Mouse (Mus musculus): ENCODE data around the gene Rpl3l.

GRCm38 (mm10) chr17:24738238-24738637 lies 10.6 kb downstream of the Rpl3l start:
- TF ChIP-seq CTCF (IDR thresholded peaks at IDR 0.05; ENCODE audit: control insufficient read depth, insufficient read depth, insufficient replicate concordance, low read depth, low read length) (no peak), POLR2A (IDR thresholded peaks at IDR 0.05; ENCODE audit: control insufficient read depth, low read depth, low read length) (no peak)

Measured in testis, adult 2 months (tissue).